Mouse (Mus musculus) midbrain, embryonic 16.5 days (tissue): ENCODE measurements at regions not wholly inside any gene's neighbourhood (a gene's known extent, or its start where the extent isn't known, plus 50 kb on each side); places are given as distances from the start of the nearest gene placed in this dataset.

Experiments used
- ATAC-seq: fragments of 200-750 bp; cut with Nextera tagmentation; 2 replicates; pipeline ENCODE4 v1.8.0; 2017; ENCODE audit warnings: moderate TSS enrichment
- H3K27ac ChIP-seq: fragments of 300-500 bp; sonication (generic); 2 replicates; pipeline ENCODE4 v1.5.1; 2014; ENCODE audit warnings: mild to moderate bottlenecking, low read length, mixed read lengths
- H3K27me3 ChIP-seq: fragments of 300-500 bp; sonication (generic); 2 replicates; pipeline ENCODE4 v1.6.1; 2014; ENCODE audit warnings: low read depth, low read length, mixed read lengths; ENCODE audit not compliant: control insufficient read depth, insufficient read depth
- H3K36me3 ChIP-seq: fragments of 300-500 bp; sonication (generic); 2 replicates; pipeline ENCODE4 v1.6.1; 2014; ENCODE audit warnings: mild to moderate bottlenecking, low read length, moderate library complexity, mixed read lengths; ENCODE audit not compliant: control insufficient read depth, insufficient read depth
- H3K4me1 ChIP-seq: fragments of 300-500 bp; sonication (generic); 2 replicates; pipeline ENCODE4 v1.6.1; 2014; ENCODE audit warnings: mild to moderate bottlenecking, low read length, mixed read lengths; ENCODE audit not compliant: control insufficient read depth, insufficient read depth
- H3K4me2 ChIP-seq: fragments of 300-500 bp; sonication (generic); 2 replicates; pipeline ENCODE4 v1.6.1; 2014; ENCODE audit warnings: mild to moderate bottlenecking, low read length, mixed read lengths
- H3K4me3 ChIP-seq: fragments of 300-500 bp; sonication (generic); 2 replicates; pipeline ENCODE4 v1.5.1; 2014; ENCODE audit warnings: low read depth, mild to moderate bottlenecking, low read length, moderate library complexity, mixed read lengths
- H3K9ac ChIP-seq: fragments of 300-500 bp; sonication (generic); 2 replicates; pipeline ENCODE4 v1.6.1; 2014; ENCODE audit warnings: low read depth, low read length, mixed read lengths
- H3K9me3 ChIP-seq: fragments of 300-500 bp; sonication (generic); replicated peaks from 2 replicates; pipeline ENCODE4 v1.6.1; 2014; ENCODE audit warnings: mild to moderate bottlenecking, low read length, mixed read lengths; ENCODE audit not compliant: control insufficient read depth, poor library complexity, severe bottlenecking
- WGBS: fragments of 180-500 bp; shearing (Covaris S2); extraction: QIAGEN DNeasy Blood & Tissue Kit; methylation state at CpG from one replicate; pipeline ENCODE4 v1.1.7; 2014; 5-methylcytosine and 5-hydroxymethylcytosine counted together

GRCm38 (mm10) chr15:37065926-37066550 lies 58.5 kb upstream of the Zfp706 start:
- 0 out of 2 replicates have a peak, but pooled peaks have one; percentile 30 for ATAC-seq
- H3K4me2 ChIP-seq, result no peak overlapping the region
- 79% methylated on average over 9 of the region's 9 CpGs for WGBS
- H3K27me3 ChIP-seq, result no peaks in the 10 kb centered on the region
- no peak overlapping the region for H3K9ac ChIP-seq
- no peaks in the 10 kb centered on the region for H3K4me1 ChIP-seq
- no peak overlapping the region for H3K27ac ChIP-seq
- H3K9me3 ChIP-seq, result no peaks in the 10 kb centered on the region
- no peaks in the 10 kb centered on the region for H3K36me3 ChIP-seq
- no peak overlapping the region for H3K4me3 ChIP-seq

- Histone ChIP-seq H3K27ac (no peak overlapping the region), H3K9ac (no peak overlapping the region), H3K36me3 (no peaks in the 10 kb centered on the region), H3K4me2 (no peak overlapping the region), H3K4me3 (no peak overlapping the region), H3K9me3 (no peaks in the 10 kb centered on the region), H3K27me3 (no peaks in the 10 kb centered on the region), H3K4me1 (no peaks in the 10 kb centered on the region)
- 63% methylated on average over 6 of the region's 6 CpGs for WGBS
- ATAC-seq, result 0 out of 2 replicates have a peak, but pooled peaks have one; percentile 10
Observed at GRCm38 (mm10) chr15:37065408-37065807, 57.8 kb upstream of the Zfp706 start.

- Histone ChIP-seq H3K4me3 (no peak overlapping the region), H3K27ac (no peak overlapping the region), H3K27me3 (no peaks in the 10 kb centered on the region), H3K36me3 (no peaks in the 10 kb centered on the region), H3K9ac (no peak overlapping the region), H3K4me1 (no peaks in the 10 kb centered on the region), H3K4me2 (no peak overlapping the region), H3K9me3 (no peaks in the 10 kb centered on the region)
- ATAC-seq, result no peak
- WGBS, result 83% methylated on average over 6 of the region's 6 CpGs
Observed at GRCm38 (mm10) chr15:37063781-37064383, 56.3 kb upstream of the Zfp706 start.

GRCm38 (mm10) chr15:37062585-37062984 lies 55.0 kb upstream of the Zfp706 start:
- Histone ChIP-seq H3K36me3 (no peaks in the 10 kb centered on the region), H3K4me2 (no peak overlapping the region), H3K27ac (0 out of 2 replicates have a peak overlapping the region, but pooled peaks have one; percentile 5), H3K27me3 (no peaks in the 10 kb centered on the region), H3K9me3 (no peaks in the 10 kb centered on the region), H3K9ac (no peak overlapping the region), H3K4me3 (no peak overlapping the region), H3K4me1 (no peaks in the 10 kb centered on the region)
- 78% methylated on average over 7 of the region's 7 CpGs for WGBS
- peak; percentile 78 for ATAC-seq

GRCm38 (mm10) chr15:37061501-37061900 lies 53.9 kb upstream of the Zfp706 start:
- no peaks in the 10 kb centered on the region for H3K4me1 ChIP-seq
- H3K27me3 ChIP-seq, result no peaks in the 10 kb centered on the region
- ATAC-seq, result no peak
- 87% methylated on average over 6 of the region's 6 CpGs for WGBS
- no peak overlapping the region for H3K4me3 ChIP-seq
- H3K9me3 ChIP-seq, result no peaks in the 10 kb centered on the region
- H3K9ac ChIP-seq, result no peak overlapping the region
- H3K4me2 ChIP-seq, result no peak overlapping the region
- H3K27ac ChIP-seq, result no peak overlapping the region
- H3K36me3 ChIP-seq, result no peaks in the 10 kb centered on the region

GRCm38 (mm10) chr15:37060831-37061230 lies 53.3 kb upstream of the Zfp706 start:
- 96% methylated on average over 6 of the region's 6 CpGs for WGBS
- ATAC-seq, result no peak

More at GRCm38 (mm10) chr15:37060831-37061230, 53.3 kb upstream of the Zfp706 start:
- no peak overlapping the region for H3K27ac ChIP-seq
- no peak overlapping the region for H3K4me3 ChIP-seq
- H3K9ac ChIP-seq, result no peak overlapping the region
- no peaks in the 10 kb centered on the region for H3K4me1 ChIP-seq
- H3K27me3 ChIP-seq, result no peaks in the 10 kb centered on the region
- no peaks in the 10 kb centered on the region for H3K9me3 ChIP-seq
- H3K4me2 ChIP-seq, result no peak overlapping the region
- H3K36me3 ChIP-seq, result no peaks in the 10 kb centered on the region
